Mouse (Mus musculus): Measurements from ENCODE around the gene Ak6.

The Ak6 gene

GRCm38 (mm10) chr13:100650550-100651438 is at the start of gene Ak6, which contains the start of gene Rad17:
Gene Ak6 (plus strand): TSS chr13:100650979.
Gene Rad17 (minus strand): TSS chr13:100651051.
- peak; percentile 94 to 95 for DNase-seq (ENCODE audit: low spot score in 2 of 2)

DNA sequence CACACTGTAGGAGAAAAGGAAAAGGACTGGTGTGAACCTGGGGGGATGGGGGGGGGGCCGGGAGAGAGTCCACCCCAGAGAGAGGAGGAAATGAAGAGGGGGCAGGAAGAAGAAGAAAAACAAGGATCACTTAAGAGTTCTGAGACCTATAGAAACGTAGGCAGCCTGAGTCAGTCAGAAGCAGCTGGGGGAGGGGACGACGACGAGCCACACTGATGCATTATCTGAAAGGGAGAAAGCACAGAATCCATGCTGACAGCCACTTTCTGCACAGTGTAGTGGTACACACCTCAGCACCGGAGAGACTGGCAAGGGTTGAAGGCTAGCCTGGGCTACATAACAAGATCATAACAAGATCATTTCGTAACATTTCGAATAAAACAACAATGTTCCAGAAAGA is 49.7 kb upstream of the Ak6 start:
- DNase-seq (ENCODE audit: low spot score in 2 of 2) = no peak

GRCm38 (mm10) chr13:100602239-100602902 is 48.4 kb upstream of the Ak6 start:
- DNase-seq (ENCODE audit: low spot score in 2 of 2) = no peak

GRCm38 (mm10) chr13:100603031-100603737 is 47.6 kb upstream of the Ak6 start:
- no peak for DNase-seq (ENCODE audit: low spot score in 2 of 2)

DNA sequence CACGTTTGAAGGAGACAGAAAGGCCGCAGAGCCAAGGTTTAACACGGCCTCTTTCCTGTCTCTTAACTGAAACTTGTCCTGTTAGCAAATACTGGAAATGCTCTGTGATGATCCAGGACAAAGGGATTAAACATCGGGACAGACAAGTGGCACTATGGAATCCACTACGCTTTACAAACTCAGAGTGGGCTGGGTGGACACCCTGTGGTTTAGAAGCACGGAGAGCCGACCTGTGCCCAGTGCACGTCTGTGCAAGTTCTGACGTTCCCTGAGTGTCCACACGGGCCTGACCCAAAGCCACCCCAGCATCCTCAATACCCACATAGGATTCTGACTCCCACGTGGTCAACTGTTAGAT is 47.1 kb upstream of the Ak6 start:
- no peak for DNase-seq (ENCODE audit: low spot score in 2 of 2)

DNA sequence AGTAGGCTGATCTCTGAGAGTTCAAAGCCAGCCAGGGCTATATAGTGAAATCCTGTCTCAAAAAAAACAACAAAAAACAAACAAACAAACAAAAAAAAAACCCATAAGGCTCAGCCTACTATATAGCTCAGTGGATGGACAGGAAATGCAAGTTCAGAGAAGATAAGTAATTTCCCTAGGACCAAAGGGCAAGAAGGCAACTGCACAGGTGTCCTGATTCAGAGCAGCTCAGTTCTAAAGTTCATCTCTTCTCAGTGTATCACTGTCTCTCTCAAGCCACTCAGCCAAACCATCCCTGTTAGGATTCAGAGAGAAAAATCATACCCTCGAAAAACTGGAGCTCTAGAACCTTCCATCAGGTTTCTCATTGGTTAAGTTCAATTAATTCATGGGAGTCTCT is 44.9 kb upstream of the Ak6 start:
- no peak for DNase-seq (ENCODE audit: low spot score in 2 of 2)

DNA sequence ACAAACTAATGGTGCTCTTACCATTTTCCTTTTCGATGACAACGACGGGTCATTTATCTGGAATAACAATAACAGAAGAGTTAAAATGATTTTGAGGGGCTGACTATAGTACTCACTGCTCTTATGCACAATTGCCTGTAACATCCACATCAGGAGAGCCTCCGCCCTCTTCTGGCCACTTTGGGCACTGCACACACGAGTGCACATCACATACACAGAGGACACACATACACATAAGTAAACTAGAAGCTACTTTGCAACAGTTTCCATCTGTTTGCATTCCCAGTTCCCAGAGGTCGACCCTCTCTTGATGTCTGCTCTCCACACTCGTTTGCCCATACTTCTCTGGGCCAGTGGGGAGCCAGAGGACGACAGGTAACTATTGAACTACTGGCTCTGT is 43.0 kb upstream of the Ak6 start:
- DNase-seq (ENCODE audit: low spot score in 2 of 2) = no peak

DNA sequence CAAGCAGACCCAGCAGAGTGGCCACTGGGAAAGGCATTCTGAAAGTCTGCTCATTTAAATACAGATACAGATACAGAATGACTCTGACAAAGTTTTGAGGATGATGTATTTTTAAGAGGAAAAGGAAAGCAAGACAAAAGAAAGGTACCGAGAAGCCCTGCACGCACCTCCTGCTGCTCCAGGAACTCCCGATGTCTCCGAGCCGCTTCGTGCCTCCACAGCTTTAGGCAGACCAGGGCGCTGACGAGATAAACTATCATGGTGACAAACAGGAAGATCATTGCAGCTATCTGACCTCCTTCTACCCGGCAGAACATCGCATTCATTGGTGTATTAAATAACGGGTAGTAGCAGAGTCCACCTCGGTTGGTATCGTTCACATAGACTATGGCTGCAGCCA is 39.5 kb upstream of the Ak6 start:
- no peak for DNase-seq (ENCODE audit: low spot score in 2 of 2)

- DNase-seq (ENCODE audit: low spot score in 2 of 2) = no peak
Measured at GRCm38 (mm10) chr13:100612251-100612650, 38.5 kb upstream of the Ak6 start.

- DNase-seq (ENCODE audit: low spot score in 2 of 2) = no peak
Measured at GRCm38 (mm10) chr13:100612903-100613302, 37.9 kb upstream of the Ak6 start.

DNA sequence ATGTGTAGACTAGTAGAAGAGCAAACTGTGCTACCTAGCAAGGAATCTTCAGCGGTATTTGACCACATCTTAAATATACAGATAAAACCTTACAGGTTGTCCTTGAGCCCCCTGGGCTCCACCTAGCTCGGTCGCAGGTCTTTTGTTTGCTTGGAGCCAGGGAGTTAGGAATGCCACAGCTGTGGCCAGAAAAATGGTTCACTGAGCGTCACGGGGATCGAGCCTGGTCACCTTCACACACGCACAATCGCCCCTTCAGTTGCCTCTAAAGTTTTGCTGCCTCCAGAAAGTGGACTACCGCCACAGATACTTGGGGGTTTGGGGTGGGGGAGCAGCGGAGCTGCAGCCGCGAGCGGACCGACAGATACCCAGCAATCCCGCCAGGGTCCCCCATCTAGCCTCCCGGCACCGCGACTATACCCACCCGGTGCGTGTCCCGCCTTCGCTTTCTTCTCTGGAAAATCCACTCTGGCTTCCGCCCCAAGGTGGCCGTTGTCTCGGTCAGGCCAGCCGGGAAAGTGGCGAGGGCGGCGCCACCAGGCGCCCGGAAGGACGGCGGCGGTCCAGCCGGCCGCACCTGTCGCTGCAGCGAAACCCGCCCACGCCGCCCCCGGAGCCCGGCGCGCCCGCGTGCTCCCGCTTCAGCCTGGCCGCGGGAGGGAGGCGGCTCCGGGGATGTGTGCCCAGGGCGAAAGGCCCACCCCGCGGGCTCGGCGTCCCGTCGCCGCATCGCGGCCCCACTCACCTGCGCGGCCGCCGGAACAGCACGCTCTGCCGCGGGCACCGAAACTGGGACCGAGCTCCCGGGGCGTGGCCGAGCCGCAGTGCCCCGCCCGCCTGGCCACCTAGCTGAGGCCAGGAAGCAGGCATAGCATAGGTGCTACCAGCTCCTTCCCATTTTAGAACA is 34.3 kb upstream of the Ak6 start, which contains the start of gene Marveld2:
Gene Marveld2 (minus strand): TSS at position 791 of the 907 bp plus-strand sequence.
- DNase-seq (ENCODE audit: low spot score in 2 of 2) = peak; percentile 32 to 36

DNA sequence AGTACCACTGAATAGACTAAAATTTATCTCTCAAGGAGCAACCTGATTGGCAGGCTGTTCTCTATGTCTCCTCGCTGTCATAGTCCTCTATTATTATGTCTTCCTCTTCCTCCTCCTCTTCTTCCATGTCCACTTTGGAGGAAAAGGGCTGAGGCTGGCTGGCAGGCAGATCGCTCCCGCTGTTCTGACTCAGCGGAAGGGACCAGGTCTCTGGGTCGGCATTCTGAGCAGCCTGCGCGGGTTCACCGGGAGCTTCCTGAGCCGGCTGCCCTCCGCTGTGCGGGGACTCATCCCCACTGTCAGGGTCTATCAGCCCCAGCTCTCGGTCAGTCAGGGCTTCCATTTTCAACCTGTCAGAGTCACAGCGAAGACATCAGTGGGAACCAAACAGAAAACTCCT is 33.2 kb upstream of the Ak6 start:
- DNase-seq (ENCODE audit: low spot score in 2 of 2) = no peak

DNA sequence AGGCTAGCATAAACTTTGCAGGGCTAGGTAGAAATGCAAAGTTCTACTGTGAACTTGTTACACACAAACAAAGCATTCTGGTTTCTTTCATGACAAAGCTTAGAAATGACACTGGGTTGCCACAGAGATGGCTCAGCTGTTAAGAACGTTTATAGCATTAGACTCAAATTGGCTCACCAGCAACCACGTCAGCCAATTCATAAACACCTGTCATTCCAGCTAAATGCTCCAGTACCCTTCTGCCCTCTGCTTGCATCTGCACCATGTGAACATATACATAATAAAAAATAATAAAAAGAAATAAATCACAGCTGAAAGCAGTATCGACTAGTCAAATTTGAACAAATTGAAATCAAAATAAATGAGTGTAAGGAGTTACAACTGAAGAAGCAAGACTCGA is 28.5 kb upstream of the Ak6 start:
- DNase-seq (ENCODE audit: low spot score in 2 of 2) = no peak

- no peak for DNase-seq (ENCODE audit: low spot score in 2 of 2)
Measured at GRCm38 (mm10) chr13:100634106-100634691, 16.6 kb upstream of the Ak6 start.

DNA sequence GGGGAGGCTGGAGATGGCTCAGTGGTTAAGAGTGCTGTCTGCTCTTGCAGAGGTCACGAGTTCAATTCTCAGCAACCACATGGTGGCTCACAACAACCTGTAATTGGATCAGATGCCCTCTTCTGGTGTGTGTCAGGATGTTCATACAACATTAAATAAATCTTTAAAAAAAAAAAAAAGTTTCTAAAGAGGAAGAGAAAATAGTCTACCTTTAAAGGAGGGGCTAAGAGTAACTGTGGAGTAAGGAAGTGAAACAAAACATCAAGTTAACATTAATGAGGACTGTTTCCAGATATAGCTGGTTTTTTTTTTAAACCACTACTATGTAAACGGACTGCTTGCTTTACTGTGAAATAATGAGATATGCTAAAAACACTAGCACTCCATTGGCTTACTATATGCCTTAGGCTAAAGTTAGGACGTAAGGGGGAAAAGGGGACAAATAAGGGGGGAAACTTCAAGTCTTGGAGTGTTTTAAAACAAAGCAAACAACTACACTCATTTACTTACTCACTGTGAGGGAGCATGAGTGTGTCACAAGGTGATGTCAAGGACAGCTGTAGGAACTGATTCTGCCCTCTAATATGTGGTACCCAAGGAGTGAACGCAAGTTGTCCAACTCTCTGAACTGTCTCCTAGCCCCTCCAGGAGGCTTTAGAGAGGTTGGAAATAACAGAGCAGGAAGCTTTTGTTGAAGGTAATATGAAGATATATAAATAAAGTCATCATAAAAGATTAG is 8.1 kb upstream of the Ak6 start:
- no peak for DNase-seq (ENCODE audit: low spot score in 2 of 2)

DNA sequence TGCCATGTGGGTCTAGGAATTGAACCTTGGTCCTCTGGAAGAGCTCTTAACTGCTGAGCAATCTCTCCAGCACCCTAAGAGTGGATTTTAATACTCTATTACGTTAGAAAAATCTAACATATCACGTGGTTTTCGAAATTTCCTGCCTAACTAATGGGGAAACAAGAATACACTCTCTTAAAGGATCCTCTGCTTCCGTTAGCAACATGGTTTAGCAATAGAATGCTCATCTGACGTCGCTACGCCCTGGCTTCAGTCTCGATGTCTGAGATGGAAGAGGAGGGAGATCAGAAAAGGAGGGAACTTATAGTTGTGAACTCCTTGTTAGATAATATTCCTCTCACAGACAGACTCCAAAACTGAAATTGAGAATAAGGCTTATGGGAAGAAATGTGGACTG is 2.6 kb upstream of the Ak6 start:
- DNase-seq (ENCODE audit: low spot score in 2 of 2) = no peak

GRCm38 (mm10) chr13:100651439-100652186 is 834 bp downstream of the Ak6 start, which contains the start of gene Taf9:
Gene Taf9 (plus strand): TSS chr13:100651579.
- no peak for DNase-seq (ENCODE audit: low spot score in 2 of 2)

- no peak for DNase-seq (ENCODE audit: low spot score in 2 of 2)
Measured at GRCm38 (mm10) chr13:100658091-100658490, 7.3 kb downstream of the Ak6 start.

DNA sequence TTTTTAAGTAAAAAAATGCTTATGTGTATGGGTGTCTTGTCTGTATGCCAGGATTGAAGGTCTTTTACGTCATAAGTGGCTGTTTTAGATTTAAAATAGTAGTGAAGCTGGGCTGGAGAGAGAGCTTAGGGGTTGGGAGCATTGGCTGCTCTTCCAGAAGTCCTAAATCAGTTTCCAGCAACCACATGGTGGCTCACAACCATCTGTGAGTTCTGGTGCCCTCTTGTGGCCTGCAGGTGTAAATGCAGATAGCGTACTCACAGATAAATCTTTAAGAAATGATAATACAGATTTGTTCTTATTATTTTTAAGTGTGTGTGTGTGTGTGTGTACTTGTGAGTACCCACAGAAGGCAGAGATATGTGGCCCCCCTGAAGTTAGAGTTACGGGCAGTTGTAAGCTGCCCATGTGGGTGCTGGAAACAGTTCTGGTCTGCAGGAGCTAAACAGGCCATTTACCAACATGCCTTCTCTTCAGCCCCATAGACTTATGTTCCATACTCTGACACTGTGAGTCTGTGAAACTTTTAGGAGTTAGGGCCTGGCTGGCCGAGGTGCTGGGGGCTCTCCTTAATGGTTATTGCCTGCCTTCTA is 9.2 kb downstream of the Ak6 start:
- DNase-seq (ENCODE audit: low spot score in 2 of 2) = peak; percentile 56 to 68

Data from right cerebral cortex, postnatal 10 days (tissue).